Mouse (Mus musculus) left cerebral cortex, postnatal 14 days (tissue): ENCODE measurements around the gene Ddx39. TPM values are rescaled to one million over a fixed set of nuclear protein-coding genes. Genes with fewer than 3 reads are reported as not detected.
A peak's percentile ranks its signal among the peaks of the same experiment; 100 is the strongest.

Source experiments
- DNase-seq, 2 experiments: peaks; one replicate each; pipeline ENCODE4 v3.0.0; 2021 to 2022; ENCODE audit warnings: low spot score in 2 of 2, mixed read lengths in 1 of 2
- intact Hi-C: fragments of 180-260 bp; cut with DNase I; formaldehyde crosslinking; loops from one replicate; pipeline ENCODE4 v1.15.1; 2025
- total RNA-seq, 2 experiments: library from RNA; stranded (reverse); gene quantifications; 2 replicates each; pipeline ENCODE4 v1.2.3; 2021

Ddx39 gene
- total RNA-seq, 2 experiments from 2014 or later = 18.4 to 19.7 TPM

GRCm38 (mm10) chr8:83725521-83726102, 10.6 kb downstream of the Ddx39 start:
- intact Hi-C loops = no loop called here
- no peak for DNase-seq

- no peak for DNase-seq
- intact Hi-C loops = no loop called here
These were observed 14.2 kb downstream of the Ddx39 start for GRCm38 (mm10) chr8:83729009-83729807.

GRCm38 (mm10) chr8:83731906-83732305, 16.9 kb downstream of the Ddx39 start:
- no peak for DNase-seq
- intact Hi-C loops = no loop called here

- intact Hi-C loops = no loop called here
- no peak for DNase-seq
These were observed 17.9 kb downstream of the Ddx39 start for GRCm38 (mm10) chr8:83732919-83733318.

GRCm38 (mm10) chr8:83736681-83737080, 21.7 kb downstream of the Ddx39 start:
- DNase-seq = no peak
- intact Hi-C loops = no loop called here

GRCm38 (mm10) chr8:83737346-83737745, 22.4 kb downstream of the Ddx39 start:
- DNase-seq = no peak
- intact Hi-C loops = no loop called here

GRCm38 (mm10) chr8:83737852-83738562, 23.0 kb downstream of the Ddx39 start:
- DNase-seq = no peak
- intact Hi-C loops = no loop called here

GRCm38 (mm10) chr8:83738949-83739710, 24.2 kb downstream of the Ddx39 start:
- intact Hi-C loops = no loop called here
- no peak for DNase-seq

GRCm38 (mm10) chr8:83739711-83740468, 24.9 kb downstream of the Ddx39 start:
- intact Hi-C loops = no loop called here
- no peak for DNase-seq

GRCm38 (mm10) chr8:83740586-83740975, 25.6 kb downstream of the Ddx39 start:
- intact Hi-C loops = no loop called here
- DNase-seq = no peak

GRCm38 (mm10) chr8:83740976-83741741, 26.2 kb downstream of the Ddx39 start, which contains the start of gene Adgre5:
Adgre5 (minus strand) TSS chr8:83741326.
- no peak for DNase-seq
- intact Hi-C loops = no loop called here

- DNase-seq = no peak
- intact Hi-C loops = no loop called here
These were observed 27.1 kb downstream of the Ddx39 start for GRCm38 (mm10) chr8:83741849-83742655.

GRCm38 (mm10) chr8:83742968-83743367, 28.0 kb downstream of the Ddx39 start:
- intact Hi-C loops = no loop called here
- no peak for DNase-seq

- intact Hi-C loops = no loop called here
- DNase-seq = no peak
These were observed 29.1 kb downstream of the Ddx39 start for GRCm38 (mm10) chr8:83744070-83744469.

- peak; percentile 56 to 73 for DNase-seq
- intact Hi-C loops = no loop called here
These were observed 32.8 kb downstream of the Ddx39 start for GRCm38 (mm10) chr8:83747661-83748346.

GRCm38 (mm10) chr8:83748708-83749107, 33.7 kb downstream of the Ddx39 start:
- intact Hi-C loops = no loop called here

GRCm38 (mm10) chr8:83749265-83749664, 34.3 kb downstream of the Ddx39 start:
- no peak for DNase-seq
- intact Hi-C loops = no loop called here

More at GRCm38 (mm10) chr8:83748708-83749107, 33.7 kb downstream of the Ddx39 start:
- DNase-seq = peak in 1 of 2 experiments; percentile 60
